In the genomic region with DNA sequence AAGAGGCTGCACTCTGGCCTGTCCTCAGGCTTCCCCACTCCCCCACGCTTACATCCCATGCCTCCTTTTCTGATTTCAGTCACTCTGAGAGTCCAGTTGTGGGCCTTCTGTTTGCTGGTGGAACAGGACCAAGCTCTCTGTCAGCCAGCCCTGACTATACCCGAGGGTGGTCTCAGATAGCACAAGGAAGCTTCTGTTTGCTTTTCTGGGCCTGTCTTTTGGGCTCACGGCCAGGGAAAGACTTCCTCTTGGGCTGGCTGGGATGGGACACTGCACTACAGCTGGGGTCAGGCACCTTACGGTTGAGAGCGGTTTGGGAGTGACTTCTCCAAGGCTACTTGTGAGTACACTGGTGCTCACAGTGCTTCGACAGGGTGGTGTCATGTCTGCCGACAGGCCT, we compare ENCODE assay signal across 17 mouse cellular contexts. TPM values are rescaled to one million over a fixed set of nuclear protein-coding genes. Genes with fewer than 3 reads are reported as not detected.
DNase-seq lines count a peak whose midpoint lies in the region; ATAC-seq and TF ChIP-seq lines count a peak whose summit lies in the region.
"Had no signal": no experiment of that assay in that cellular context is flagged by ENCODE, and none has a peak within 500 bp of the region (broad histone marks: within the 10 kb centered on the region; RNA-seq: fewer than 3 reads in every experiment).

No protein-coding gene starts in this region.

- H3K27ac ChIP-seq in forebrain, postnatal 0 days (ENCODE audit: low read depth, low read length) = no peak overlapping the region
- no peak overlapping the region for H3K27ac ChIP-seq in forebrain, embryonic 14.5 days (ENCODE audit: low read depth, low read length)
- H3K27ac ChIP-seq in hindbrain, embryonic 13.5 days = no peak overlapping the region
- no peak overlapping the region for H3K27ac ChIP-seq in hindbrain, embryonic 10.5 days
- no peak overlapping the region for H3K27ac ChIP-seq in MEL (ENCODE audit: control insufficient read depth, low read depth, low read length)
- H3K27ac ChIP-seq in lung, embryonic 16.5 days (ENCODE audit: low read length) = no peak overlapping the region
- no peak overlapping the region for H3K27ac ChIP-seq in intestine, postnatal 0 days (ENCODE audit: low read depth, low read length)
- H3K27ac ChIP-seq: forebrain, embryonic 13.5 days; limb, embryonic 13.5 days; neural tube, embryonic 13.5 days had no signal

- no peaks in the 10 kb centered on the region for H3K27me3 ChIP-seq in forebrain, postnatal 0 days (ENCODE audit: insufficient read depth, low read length)
- H3K27me3 ChIP-seq in forebrain, embryonic 14.5 days (replicated peaks; ENCODE audit: control insufficient read depth, insufficient read depth, low read length) = no peaks in the 10 kb centered on the region
- H3K27me3 ChIP-seq in hindbrain, embryonic 13.5 days = no peaks in the 10 kb centered on the region
- no peaks in the 10 kb centered on the region for H3K27me3 ChIP-seq in hindbrain, embryonic 10.5 days (ENCODE audit: insufficient read depth, poor library complexity, severe bottlenecking)
- H3K27me3 ChIP-seq in MEL (ENCODE audit: control insufficient read depth in 1 of 2, insufficient read depth in 2 of 2, low read length in 2 of 2) = no peaks in the 10 kb centered on the region
- no peaks in the 10 kb centered on the region for H3K27me3 ChIP-seq in lung, embryonic 16.5 days (ENCODE audit: control insufficient read depth, insufficient read depth, low read depth, low read length)
- H3K27me3 ChIP-seq in intestine, postnatal 0 days (replicated peaks; ENCODE audit: control insufficient read depth, insufficient read depth, low read length) = no peaks in the 10 kb centered on the region
- H3K27me3 ChIP-seq: forebrain, embryonic 13.5 days; limb, embryonic 13.5 days; neural tube, embryonic 13.5 days had no signal

- no peaks in the 10 kb centered on the region for H3K9me3 ChIP-seq in forebrain, postnatal 0 days (ENCODE audit: low read length)
- no peaks in the 10 kb centered on the region for H3K9me3 ChIP-seq in forebrain, embryonic 14.5 days (replicated peaks; ENCODE audit: control insufficient read depth, low read length)
- no peaks in the 10 kb centered on the region for H3K9me3 ChIP-seq in hindbrain, embryonic 13.5 days
- no peaks in the 10 kb centered on the region for H3K9me3 ChIP-seq in hindbrain, embryonic 10.5 days
- H3K9me3 ChIP-seq in MEL (replicated peaks; ENCODE audit: insufficient read depth, low read length) = no peaks in the 10 kb centered on the region
- no peaks in the 10 kb centered on the region for H3K9me3 ChIP-seq in lung, embryonic 16.5 days (ENCODE audit: control insufficient read depth, low read length)
- no peaks in the 10 kb centered on the region for H3K9me3 ChIP-seq in intestine, postnatal 0 days (ENCODE audit: control insufficient read depth)
- H3K9me3 ChIP-seq: forebrain, embryonic 13.5 days; limb, embryonic 13.5 days; neural tube, embryonic 13.5 days had no signal

- peak; percentile 36 for ATAC-seq in forebrain, postnatal 0 days
- no peak for ATAC-seq in forebrain, embryonic 14.5 days
- ATAC-seq in hindbrain, embryonic 13.5 days (ENCODE audit: low FRiP score) = 0 out of 2 replicates have a peak, but pooled peaks have one; percentile 36
- peak; percentile 37 for ATAC-seq in lung, embryonic 16.5 days (ENCODE audit: low read depth)
- no peak for ATAC-seq in intestine, postnatal 0 days
- ATAC-seq: forebrain, embryonic 13.5 days had no signal

- no peak for TF ChIP-seq EP300 in MEL (IDR thresholded peaks at IDR 0.05; ENCODE audit: low read depth in 1 of 2, low read length in 2 of 2)

- H3K4me3 ChIP-seq in forebrain, postnatal 0 days (ENCODE audit: low read depth, low read length) = no peak overlapping the region
- H3K4me3 ChIP-seq in forebrain, embryonic 14.5 days (ENCODE audit: low read depth, low read length) = no peak overlapping the region
- no peak overlapping the region for H3K4me3 ChIP-seq in hindbrain, embryonic 13.5 days
- no peak overlapping the region for H3K4me3 ChIP-seq in hindbrain, embryonic 10.5 days
- H3K4me3 ChIP-seq in MEL (ENCODE audit: control insufficient read depth in 1 of 2, insufficient read depth in 1 of 2, low read depth in 2 of 2, low read length in 2 of 2) = no peak overlapping the region
- H3K4me3 ChIP-seq in lung, embryonic 16.5 days (ENCODE audit: low read length) = no peak overlapping the region
- H3K4me3 ChIP-seq in intestine, postnatal 0 days (ENCODE audit: low read depth, low read length) = no peak overlapping the region
- H3K4me3 ChIP-seq: forebrain, embryonic 13.5 days; limb, embryonic 13.5 days; neural tube, embryonic 13.5 days had no signal

- H3K4me2 ChIP-seq in forebrain, postnatal 0 days (ENCODE audit: low read depth) = no peak overlapping the region
- H3K4me2 ChIP-seq in forebrain, embryonic 14.5 days (ENCODE audit: low read length) = no peak overlapping the region
- H3K4me2 ChIP-seq in hindbrain, embryonic 13.5 days = no peak overlapping the region
- H3K4me2 ChIP-seq in lung, embryonic 16.5 days (ENCODE audit: low read depth, low read length) = no peak overlapping the region
- H3K4me2 ChIP-seq in intestine, postnatal 0 days (replicated peaks; ENCODE audit: low read depth) = no peak overlapping the region
- H3K4me2 ChIP-seq: forebrain, embryonic 13.5 days; limb, embryonic 13.5 days; neural tube, embryonic 13.5 days had no signal

- H3K9ac ChIP-seq in forebrain, postnatal 0 days = no peak overlapping the region
- H3K9ac ChIP-seq in forebrain, embryonic 14.5 days (ENCODE audit: low read length) = no peak overlapping the region
- H3K9ac ChIP-seq in hindbrain, embryonic 13.5 days = no peak overlapping the region
- no peak overlapping the region for H3K9ac ChIP-seq in MEL (ENCODE audit: control insufficient read depth, low read depth, low read length, poor library complexity, severe bottlenecking)
- no peak overlapping the region for H3K9ac ChIP-seq in lung, embryonic 16.5 days (ENCODE audit: low read length)
- H3K9ac ChIP-seq in intestine, postnatal 0 days (ENCODE audit: low read depth, low read length) = no peak overlapping the region
- H3K9ac ChIP-seq: forebrain, embryonic 13.5 days; limb, embryonic 13.5 days; neural tube, embryonic 13.5 days had no signal

- no peaks in the 10 kb centered on the region for H3K4me1 ChIP-seq in forebrain, postnatal 0 days (ENCODE audit: insufficient read depth)
- H3K4me1 ChIP-seq in forebrain, embryonic 14.5 days (ENCODE audit: control insufficient read depth, insufficient read depth, low read length) = no peaks in the 10 kb centered on the region
- no peaks in the 10 kb centered on the region for H3K4me1 ChIP-seq in hindbrain, embryonic 13.5 days (replicated peaks)
- H3K4me1 ChIP-seq in hindbrain, embryonic 10.5 days (replicated peaks) = peaks cover 5% of the 10 kb centered on the region
- H3K4me1 ChIP-seq in MEL (ENCODE audit: control insufficient read depth in 1 of 2, insufficient read depth in 2 of 2, low read length in 2 of 2) = peaks cover 0 to 5% of the 10 kb centered on the region in 2 experiments; a peak in 1 of 4 replicates
- peaks cover 4% of the 10 kb centered on the region; the same call in 1 of the 2 replicates for H3K4me1 ChIP-seq in lung, embryonic 16.5 days (replicated peaks; ENCODE audit: control insufficient read depth, insufficient read depth, low read length)
- no peaks in the 10 kb centered on the region for H3K4me1 ChIP-seq in intestine, postnatal 0 days (replicated peaks; ENCODE audit: control insufficient read depth, insufficient read depth, low read length)
- H3K4me1 ChIP-seq: forebrain, embryonic 13.5 days; limb, embryonic 13.5 days; neural tube, embryonic 13.5 days had no signal

- TF ChIP-seq POLR2A in MEL (IDR thresholded peaks at IDR 0.05; ENCODE audit: control insufficient read depth in 1 of 2, insufficient read depth in 1 of 2, low read depth in 1 of 2, low read length in 2 of 2, poor library complexity in 1 of 2) = no peak

- TF ChIP-seq CTCF in forebrain, postnatal 0 days (IDR thresholded peaks at IDR 0.05; ENCODE audit: low read depth) = no peak
- TF ChIP-seq CTCF in MEL (IDR thresholded peaks at IDR 0.05 in 2 of 3, conservative IDR thresholded peaks at IDR 0.05 in 1 of 3; ENCODE audit: control insufficient read depth in 1 of 3, insufficient read depth in 1 of 3, low read depth in 2 of 3, low read length in 3 of 3, poor library complexity in 1 of 3, severe bottlenecking in 1 of 3) = no peak
- TF ChIP-seq CTCF in intestine, postnatal 0 days (IDR thresholded peaks at IDR 0.05; ENCODE audit: low read depth) = no peak

- peaks cover 63% of the 10 kb centered on the region for H3K36me3 ChIP-seq in forebrain, postnatal 0 days (ENCODE audit: insufficient read depth)
- peaks cover 46% of the 10 kb centered on the region for H3K36me3 ChIP-seq in forebrain, embryonic 14.5 days (ENCODE audit: control insufficient read depth, insufficient read depth, low read length)
- peaks cover 61% of the 10 kb centered on the region for H3K36me3 ChIP-seq in hindbrain, embryonic 13.5 days
- peaks cover 53% of the 10 kb centered on the region for H3K36me3 ChIP-seq in hindbrain, embryonic 10.5 days
- H3K36me3 ChIP-seq in MEL (ENCODE audit: control insufficient read depth in 1 of 2, insufficient read depth in 2 of 2, low read length in 2 of 2) = peaks cover 0 to 4% of the 10 kb centered on the region in 2 experiments; a peak in 1 of 4 replicates
- H3K36me3 ChIP-seq in lung, embryonic 16.5 days (ENCODE audit: control insufficient read depth, insufficient read depth, low read length) = peaks cover 22% of the 10 kb centered on the region
- H3K36me3 ChIP-seq in intestine, postnatal 0 days (ENCODE audit: control insufficient read depth, insufficient read depth) = peaks cover 12% of the 10 kb centered on the region; the same call in 1 of the 2 replicates

- no peaks in the 10 kb centered on the region for H3K79me2 ChIP-seq in MEL (ENCODE audit: control insufficient read depth, insufficient read depth, low read length, poor library complexity)

- WGBS in forebrain, postnatal 0 days = 74% methylated on average over 7 of the region's 7 CpGs
- 92% methylated on average over 7 of the region's 7 CpGs for WGBS in forebrain, embryonic 14.5 days
- 77% methylated on average over 7 of the region's 7 CpGs for WGBS in hindbrain, embryonic 13.5 days
- WGBS in hindbrain, embryonic 10.5 days = 78% methylated on average over 7 of the region's 7 CpGs
- WGBS in lung, embryonic 16.5 days = 41% methylated on average over 7 of the region's 7 CpGs
- 56% methylated on average over 7 of the region's 7 CpGs for WGBS in intestine, postnatal 0 days

- no peak for TF ChIP-seq RAD21 in MEL (IDR thresholded peaks at IDR 0.05; ENCODE audit: low read depth, low read length)

- DNase-seq in forebrain, postnatal 0 days = no peak
- no peak for DNase-seq in forebrain, embryonic 14.5 days (ENCODE audit: low spot score)
- DNase-seq in hindbrain, embryonic 10.5 days (ENCODE audit: low spot score) = no peak
- DNase-seq in MEL (ENCODE audit: low read depth, low spot score) = peak; percentile 22
- no peak for DNase-seq in retina, embryonic 14.5 days (ENCODE audit: low spot score)
- DNase-seq: adrenal gland, postnatal 14 days; B cell, adult 2 months; kidney, adult 18-20 months; kidney, postnatal 10 days; right cerebral cortex, postnatal 25 days; thymus, postnatal 14 days had no signal

RNA-seq across cellular contexts. Expression of a gene that starts 22.2 kb away (rescaled TPM):
- total RNA-seq in forebrain, postnatal 0 days (2014; rRNA removed) = 36.0 and 41.9 TPM in 2 replicates
- polyA plus RNA-seq in forebrain, postnatal 0 days (2015; fragmentation: Nextera tagmentation; extraction: Ambion mirVana) = 95.6 and 98.3 TPM in 2 replicates
- polyA plus RNA-seq in forebrain, embryonic 14.5 days (2014; fragmentation: Nextera tagmentation; extraction: Ambion mirVana) = 52.1 and 56.5 TPM in 2 replicates
- 71.7 and 75.1 TPM in 2 replicates for polyA plus RNA-seq in hindbrain, embryonic 13.5 days (2015; fragmentation: Nextera tagmentation; extraction: Ambion mirVana)
- polyA plus RNA-seq in hindbrain, embryonic 10.5 days (2016; fragmentation: Nextera tagmentation; extraction: Ambion mirVana) = 117 and 126 TPM in 2 replicates
- total RNA-seq in MEL (2012; rRNA removed) = 57.8 and 60.4 TPM in 2 replicates
- polyA plus RNA-seq in MEL (2012; ENCODE audit: insufficient read depth in 1 of 2, insufficient read length in 2 of 2, low read depth in 1 of 2, low replicate concordance in 2 of 2, missing spikeins in 1 of 2) = 100 to 1,000 TPM in 1 of 2 experiments, not detected in 1; 128 TPM
- 98.8 and 99.9 TPM in 2 replicates for polyA plus RNA-seq in lung, embryonic 16.5 days (2015; fragmentation: Nextera tagmentation; extraction: Ambion mirVana)
- polyA plus RNA-seq in intestine, postnatal 0 days (2015; fragmentation: Nextera tagmentation; extraction: Ambion mirVana) = 75.5 and 76.9 TPM in 2 replicates

RNA-seq across cellular contexts. Expression of a gene that starts 26.0 kb away (rescaled TPM):
- 56.0 and 58.3 TPM in 2 replicates for total RNA-seq in forebrain, postnatal 0 days (2014; rRNA removed)
- polyA plus RNA-seq in forebrain, postnatal 0 days (2015; fragmentation: Nextera tagmentation; extraction: Ambion mirVana) = 40.7 and 44.2 TPM in 2 replicates
- polyA plus RNA-seq in forebrain, embryonic 14.5 days (2014; fragmentation: Nextera tagmentation; extraction: Ambion mirVana) = 19.8 and 21.0 TPM in 2 replicates
- polyA plus RNA-seq in hindbrain, embryonic 13.5 days (2015; fragmentation: Nextera tagmentation; extraction: Ambion mirVana) = 29.4 and 34.0 TPM in 2 replicates
- polyA plus RNA-seq in hindbrain, embryonic 10.5 days (2016; fragmentation: Nextera tagmentation; extraction: Ambion mirVana) = 20.9 and 23.9 TPM in 2 replicates
- total RNA-seq in MEL (2012; rRNA removed) = 37.9 and 39.8 TPM in 2 replicates
- 10 to 100 TPM in 1 of 2 experiments, not detected in 1; 51.2 TPM for polyA plus RNA-seq in MEL (2012; ENCODE audit: insufficient read depth in 1 of 2, insufficient read length in 2 of 2, low read depth in 1 of 2, low replicate concordance in 2 of 2, missing spikeins in 1 of 2)
- 29.7 and 33.1 TPM in 2 replicates for polyA plus RNA-seq in lung, embryonic 16.5 days (2015; fragmentation: Nextera tagmentation; extraction: Ambion mirVana)
- polyA plus RNA-seq in intestine, postnatal 0 days (2015; fragmentation: Nextera tagmentation; extraction: Ambion mirVana) = 21.3 and 25.0 TPM in 2 replicates

RNA-seq across cellular contexts. Expression of a gene that starts 42.5 kb away (rescaled TPM):
- 24.9 and 25.0 TPM in 2 replicates for total RNA-seq in forebrain, postnatal 0 days (2014; rRNA removed)
- 13.9 and 19.7 TPM in 2 replicates for polyA plus RNA-seq in forebrain, postnatal 0 days (2015; fragmentation: Nextera tagmentation; extraction: Ambion mirVana)
- 6.8 and 7.9 TPM in 2 replicates for polyA plus RNA-seq in forebrain, embryonic 14.5 days (2014; fragmentation: Nextera tagmentation; extraction: Ambion mirVana)
- 7.1 and 8.3 TPM in 2 replicates for polyA plus RNA-seq in hindbrain, embryonic 13.5 days (2015; fragmentation: Nextera tagmentation; extraction: Ambion mirVana)
- 1.3 and 1.9 TPM in 2 replicates for polyA plus RNA-seq in hindbrain, embryonic 10.5 days (2016; fragmentation: Nextera tagmentation; extraction: Ambion mirVana)
- 2.1 and 2.4 TPM in 2 replicates for total RNA-seq in MEL (2012; rRNA removed)
- 1 to 10 TPM in 1 of 2 experiments, not detected in 1; 8.1 TPM for polyA plus RNA-seq in MEL (2012; ENCODE audit: insufficient read depth in 1 of 2, insufficient read length in 2 of 2, low read depth in 1 of 2, low replicate concordance in 2 of 2, missing spikeins in 1 of 2)
- 2.7 and 3.8 TPM in 2 replicates for polyA plus RNA-seq in lung, embryonic 16.5 days (2015; fragmentation: Nextera tagmentation; extraction: Ambion mirVana)
- polyA plus RNA-seq in intestine, postnatal 0 days (2015; fragmentation: Nextera tagmentation; extraction: Ambion mirVana) = 4.0 and 4.6 TPM in 2 replicates

Comparison
In these comparisons a context has a peak if more than half of its experiments do, and no peak if none do; other contexts are left out.
1. ATAC-seq: peak in forebrain, postnatal 0 days (single experiment), hindbrain, embryonic 13.5 days (single experiment) and lung, embryonic 16.5 days (single experiment); none in forebrain, embryonic 14.5 days (single experiment) and intestine, postnatal 0 days (single experiment).